Mouse (Mus musculus): ENCODE data around the gene Ush2a. TPM values are rescaled to one million over a fixed set of nuclear protein-coding genes. Genes with fewer than 3 reads are reported as not detected.

The Ush2a gene
- polyA plus RNA-seq, 1 experiment from 2014 or later = 0.13 TPM

DNA sequence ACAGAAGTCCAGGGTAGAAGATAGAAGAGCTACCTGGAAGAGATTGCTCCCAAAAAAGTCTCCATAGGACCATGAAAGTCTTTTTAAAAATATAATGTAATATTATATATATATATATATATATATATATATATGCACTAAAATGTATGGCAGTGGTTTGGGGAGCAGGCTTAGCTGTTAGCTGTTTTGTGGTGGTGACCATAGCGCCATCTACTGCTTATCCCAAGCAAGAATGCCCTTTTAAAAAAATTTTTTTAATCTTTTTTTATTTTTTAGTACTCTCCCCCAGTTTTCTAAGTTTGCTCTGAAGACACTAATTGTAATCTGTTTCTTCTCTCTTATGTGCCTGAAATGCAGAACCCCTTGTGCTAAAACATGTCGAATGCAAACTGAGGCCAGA is 543.2 kb downstream of the Ush2a start:
- H3K27ac ChIP-seq = no peak overlapping the region
- no peaks in the 10 kb centered on the region for H3K9me3 ChIP-seq
- no peaks in the 10 kb centered on the region for H3K27me3 ChIP-seq
- no peak for ATAC-seq (ENCODE audit: insufficient number of reproducible peaks, insufficient read depth, low FRiP score, low TSS enrichment, low read depth)
- no peaks in the 10 kb centered on the region for H3K4me1 ChIP-seq
- H3K4me2 ChIP-seq = no peak overlapping the region
- H3K36me3 ChIP-seq = no peaks in the 10 kb centered on the region
- H3K4me3 ChIP-seq = no peak overlapping the region
- 31% methylated on average over 2 of the region's 2 CpGs for WGBS
- no peak overlapping the region for H3K9ac ChIP-seq

DNA sequence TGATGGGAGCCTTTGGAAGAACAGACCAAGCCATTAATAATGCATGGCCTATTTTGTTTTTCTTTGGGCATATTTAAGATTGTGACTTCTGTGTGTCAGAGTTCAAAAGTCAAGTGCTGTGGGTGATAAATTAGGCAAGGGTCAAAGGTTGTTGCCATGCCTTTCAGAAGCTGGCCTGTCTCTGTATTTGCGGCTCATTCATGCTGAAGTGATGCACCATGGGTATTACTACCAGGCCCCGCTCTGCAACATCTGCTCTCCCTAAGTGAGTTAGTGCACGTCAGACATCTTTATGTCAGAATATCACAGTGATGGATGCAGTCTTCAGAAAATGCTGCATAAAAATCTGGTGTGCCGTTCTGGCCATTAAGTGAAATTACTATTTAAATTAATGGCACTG is 544.0 kb downstream of the Ush2a start:
- Histone ChIP-seq H3K4me3 (no peak overlapping the region), H3K4me1 (no peaks in the 10 kb centered on the region)

DNA sequence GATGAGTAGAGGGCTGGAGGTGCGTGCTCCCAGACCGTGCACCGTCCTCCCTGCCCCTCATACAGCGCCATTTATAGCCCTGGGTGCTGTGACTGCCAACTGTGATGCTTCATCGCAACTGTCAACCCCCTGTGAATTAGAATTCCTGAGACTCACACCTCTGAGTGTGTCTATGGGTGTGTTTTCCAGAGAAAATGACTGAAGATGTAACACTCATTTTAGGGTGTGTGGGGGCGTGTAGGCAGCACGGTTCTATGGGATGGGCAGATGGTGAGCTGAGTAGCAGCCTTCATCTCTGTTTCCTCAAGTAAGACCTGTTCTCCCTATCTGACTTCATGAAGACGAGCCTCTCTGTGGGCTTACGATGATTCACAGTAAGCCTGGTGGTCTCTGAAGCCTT is 548.8 kb downstream of the Ush2a start:
- Histone ChIP-seq H3K4me3 (no peak overlapping the region), H3K9me3 (no peaks in the 10 kb centered on the region), H3K27ac (no peak overlapping the region), H3K27me3 (no peaks in the 10 kb centered on the region), H3K4me2 (no peak overlapping the region), H3K36me3 (no peaks in the 10 kb centered on the region), H3K9ac (no peak overlapping the region), H3K4me1 (peaks cover 4% of the 10 kb centered on the region)
- WGBS = 83% methylated on average over 9 of the region's 9 CpGs
- no peak for ATAC-seq (ENCODE audit: insufficient number of reproducible peaks, insufficient read depth, low FRiP score, low TSS enrichment, low read depth)

More for the DNA sequence above, 544.0 kb downstream of the Ush2a start:
- Histone ChIP-seq H3K4me2 (no peak overlapping the region), H3K27me3 (no peaks in the 10 kb centered on the region), H3K27ac (no peak overlapping the region), H3K9me3 (no peaks in the 10 kb centered on the region), H3K36me3 (no peaks in the 10 kb centered on the region), H3K9ac (no peak overlapping the region)
- no peak for ATAC-seq (ENCODE audit: insufficient number of reproducible peaks, insufficient read depth, low FRiP score, low TSS enrichment, low read depth)
- 38% methylated on average over 4 of the region's 4 CpGs for WGBS

DNA sequence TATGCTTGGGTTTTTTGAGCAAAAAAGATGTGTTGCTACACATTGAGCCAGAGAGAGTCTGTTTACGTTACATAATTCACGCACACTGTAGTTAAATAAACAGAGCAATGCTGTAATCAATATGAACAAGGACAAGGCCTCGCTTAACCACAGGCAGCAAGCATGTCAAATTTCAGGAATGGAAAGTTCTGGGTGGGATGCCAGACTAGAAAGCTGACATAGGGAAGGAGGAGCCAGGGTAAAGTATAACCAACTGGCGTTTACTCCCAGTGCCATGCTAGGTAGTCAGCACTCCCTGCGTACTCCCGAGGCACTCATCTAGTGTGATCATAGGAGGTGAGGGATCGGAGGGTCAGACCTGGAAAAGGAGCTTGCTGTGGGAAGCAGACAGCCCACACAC is 553.2 kb downstream of the Ush2a start:
- Histone ChIP-seq H3K27me3 (no peaks in the 10 kb centered on the region), H3K9me3 (no peaks in the 10 kb centered on the region), H3K4me1 (peaks cover 4% of the 10 kb centered on the region), H3K9ac (no peak overlapping the region), H3K36me3 (no peaks in the 10 kb centered on the region), H3K27ac (peak overlapping the region; percentile 75; the same call in 1 of the 2 replicates), H3K4me3 (no peak overlapping the region), H3K4me2 (no peak overlapping the region)
- ATAC-seq (ENCODE audit: insufficient number of reproducible peaks, insufficient read depth, low FRiP score, low TSS enrichment, low read depth) = peak; percentile 32; the same call in 1 of the 2 replicates
- 43% methylated on average over 7 of the region's 7 CpGs for WGBS

DNA sequence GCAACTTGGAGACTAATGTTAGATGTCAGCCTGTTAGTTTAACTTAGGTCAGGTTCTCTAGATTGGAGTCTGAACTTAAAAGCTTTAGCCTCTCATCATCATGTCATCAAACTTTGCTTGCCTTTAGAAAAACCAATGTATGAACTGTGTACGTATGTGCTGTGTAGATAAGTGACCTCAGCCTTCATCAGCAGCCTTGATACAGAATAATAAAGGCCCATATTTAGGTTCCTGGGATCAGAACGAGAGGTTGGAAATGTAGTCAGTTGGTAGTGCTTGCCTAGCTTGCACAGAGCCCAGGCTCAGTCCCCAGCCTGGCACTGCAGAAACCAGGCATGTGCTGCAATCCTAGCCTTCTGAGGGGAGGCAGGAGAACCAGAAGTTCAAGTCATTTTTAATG is 562.4 kb downstream of the Ush2a start:
- WGBS = 89% methylated on average over 2 of the region's 2 CpGs
- H3K9ac ChIP-seq = no peak overlapping the region

GRCm38 (mm10) chr1:188824878-188825532 is 563.2 kb downstream of the Ush2a start:
- no peak overlapping the region for H3K27ac ChIP-seq
- no peak overlapping the region for H3K4me2 ChIP-seq
- no peaks in the 10 kb centered on the region for H3K36me3 ChIP-seq
- H3K9me3 ChIP-seq = no peaks in the 10 kb centered on the region
- no peak overlapping the region for H3K9ac ChIP-seq
- no peaks in the 10 kb centered on the region for H3K27me3 ChIP-seq
- 74% methylated on average over 8 of the region's 8 CpGs for WGBS
- H3K4me1 ChIP-seq = peaks cover 3% of the 10 kb centered on the region
- ATAC-seq (ENCODE audit: insufficient number of reproducible peaks, insufficient read depth, low FRiP score, low TSS enrichment, low read depth) = no peak
- no peak overlapping the region for H3K4me3 ChIP-seq

More for the DNA sequence above, 562.4 kb downstream of the Ush2a start:
- Histone ChIP-seq H3K36me3 (no peaks in the 10 kb centered on the region), H3K4me3 (no peak overlapping the region), H3K4me1 (no peaks in the 10 kb centered on the region), H3K4me2 (no peak overlapping the region), H3K9me3 (no peaks in the 10 kb centered on the region), H3K27me3 (no peaks in the 10 kb centered on the region), H3K27ac (no peak overlapping the region)
- no peak for ATAC-seq (ENCODE audit: insufficient number of reproducible peaks, insufficient read depth, low FRiP score, low TSS enrichment, low read depth)

DNA sequence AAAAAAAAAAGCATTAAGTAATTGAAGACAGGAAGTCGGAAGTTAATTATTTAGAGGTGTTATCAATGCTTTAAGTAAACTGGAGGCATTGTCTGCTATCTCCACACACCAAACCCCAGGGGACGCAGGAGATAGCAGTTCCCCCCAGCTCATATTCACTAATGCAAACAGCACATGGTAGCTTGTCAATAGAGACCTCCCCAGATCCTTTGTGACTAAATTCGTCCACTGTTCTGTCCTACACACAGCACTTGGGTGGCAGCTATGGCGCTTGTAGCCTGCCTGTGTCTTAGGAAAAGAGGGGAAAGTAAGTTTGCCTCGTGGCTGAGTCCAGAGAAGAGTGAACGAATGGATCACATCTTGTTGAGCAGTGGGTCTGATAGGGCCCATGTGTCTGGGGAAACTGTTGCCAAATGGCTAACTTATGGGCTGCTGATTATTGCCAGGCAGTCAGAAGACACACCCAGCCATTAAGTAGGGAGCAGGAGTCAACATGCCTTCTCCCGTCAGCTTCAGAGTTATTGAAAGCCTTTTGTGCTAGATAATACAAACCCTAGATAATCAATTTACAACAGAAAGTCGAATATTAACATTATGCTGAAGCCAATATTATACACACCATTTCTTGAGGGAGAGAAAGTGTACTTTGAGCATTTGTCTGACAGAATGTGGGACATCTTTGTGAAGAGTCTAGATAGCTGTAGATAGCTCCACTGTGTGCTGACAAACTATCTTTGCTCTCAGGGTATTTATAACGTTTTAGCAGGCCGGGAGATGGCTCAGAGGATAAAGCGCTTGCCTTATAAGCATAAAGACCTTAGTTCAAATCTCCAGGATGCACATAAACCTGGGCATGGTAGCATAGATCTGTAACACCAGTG is 568.9 kb downstream of the Ush2a start:
- ATAC-seq (ENCODE audit: insufficient number of reproducible peaks, insufficient read depth, low FRiP score, low TSS enrichment, low read depth) = no peak
- peaks cover 13% of the 10 kb centered on the region for H3K4me1 ChIP-seq
- H3K9me3 ChIP-seq = no peaks in the 10 kb centered on the region
- H3K27me3 ChIP-seq = no peaks in the 10 kb centered on the region
- no peak overlapping the region for H3K9ac ChIP-seq
- no peaks in the 10 kb centered on the region for H3K36me3 ChIP-seq
- H3K27ac ChIP-seq = no peak overlapping the region
- no peak overlapping the region for H3K4me2 ChIP-seq
- WGBS = 42% methylated on average over 11 of the region's 11 CpGs
- no peak overlapping the region for H3K4me3 ChIP-seq

DNA sequence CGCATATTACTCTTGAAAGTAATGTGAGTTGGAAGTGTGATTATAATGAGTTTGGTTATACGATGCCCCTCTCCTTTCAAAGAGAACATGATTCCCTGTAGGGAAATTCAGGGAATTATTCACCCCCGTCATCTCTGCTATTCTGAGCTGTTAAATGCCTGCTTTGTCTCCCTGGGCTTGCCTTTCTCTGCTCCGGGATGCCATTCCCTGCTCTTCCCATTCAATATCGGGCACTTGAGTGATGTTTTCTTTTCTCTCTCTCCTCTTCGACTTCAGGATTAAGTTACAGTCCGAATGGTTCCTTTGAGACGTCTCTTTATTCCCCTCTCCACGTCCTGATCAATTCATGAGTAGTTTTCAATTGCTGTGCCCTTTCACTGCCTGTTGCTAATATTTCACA is 572.1 kb downstream of the Ush2a start:
- H3K27ac ChIP-seq = no peak overlapping the region
- no peaks in the 10 kb centered on the region for H3K27me3 ChIP-seq
- ATAC-seq (ENCODE audit: insufficient number of reproducible peaks, insufficient read depth, low FRiP score, low TSS enrichment, low read depth) = no peak
- H3K36me3 ChIP-seq = no peaks in the 10 kb centered on the region
- no peak overlapping the region for H3K9ac ChIP-seq
- WGBS = 12% methylated on average over 9 of the region's 9 CpGs
- H3K4me3 ChIP-seq = no peak overlapping the region
- 0 out of 2 replicates have a peak overlapping the region, but pooled peaks have one; percentile 7 for H3K4me2 ChIP-seq
- H3K4me1 ChIP-seq = peaks cover 13% of the 10 kb centered on the region
- no peaks in the 10 kb centered on the region for H3K9me3 ChIP-seq

DNA sequence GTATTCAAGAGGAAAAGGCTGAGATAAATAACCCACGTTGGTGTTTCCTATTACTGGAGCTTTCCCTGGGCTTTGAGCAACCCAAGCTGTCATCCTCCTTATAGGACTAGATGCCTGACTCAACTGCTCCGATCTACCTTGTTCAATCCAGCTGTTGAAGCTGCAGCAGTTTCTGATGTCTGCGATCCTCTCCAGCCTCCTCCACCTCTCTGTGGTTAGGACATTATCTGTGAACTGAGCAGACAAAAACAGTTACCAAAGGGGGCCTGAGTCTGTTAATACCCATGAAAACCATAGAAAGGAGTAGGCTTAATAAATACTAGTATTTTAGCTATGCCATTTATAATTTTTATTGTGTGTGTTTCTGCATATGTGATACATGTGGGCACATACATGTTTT is 572.9 kb downstream of the Ush2a start:
- Histone ChIP-seq H3K9me3 (no peaks in the 10 kb centered on the region), H3K36me3 (no peaks in the 10 kb centered on the region), H3K27me3 (no peaks in the 10 kb centered on the region), H3K4me1 (peaks cover 12% of the 10 kb centered on the region), H3K27ac (no peak overlapping the region), H3K4me3 (no peak overlapping the region), H3K9ac (no peak overlapping the region), H3K4me2 (no peak overlapping the region)
- WGBS = 69% methylated on average over 3 of the region's 3 CpGs
- ATAC-seq (ENCODE audit: insufficient number of reproducible peaks, insufficient read depth, low FRiP score, low TSS enrichment, low read depth) = no peak

DNA sequence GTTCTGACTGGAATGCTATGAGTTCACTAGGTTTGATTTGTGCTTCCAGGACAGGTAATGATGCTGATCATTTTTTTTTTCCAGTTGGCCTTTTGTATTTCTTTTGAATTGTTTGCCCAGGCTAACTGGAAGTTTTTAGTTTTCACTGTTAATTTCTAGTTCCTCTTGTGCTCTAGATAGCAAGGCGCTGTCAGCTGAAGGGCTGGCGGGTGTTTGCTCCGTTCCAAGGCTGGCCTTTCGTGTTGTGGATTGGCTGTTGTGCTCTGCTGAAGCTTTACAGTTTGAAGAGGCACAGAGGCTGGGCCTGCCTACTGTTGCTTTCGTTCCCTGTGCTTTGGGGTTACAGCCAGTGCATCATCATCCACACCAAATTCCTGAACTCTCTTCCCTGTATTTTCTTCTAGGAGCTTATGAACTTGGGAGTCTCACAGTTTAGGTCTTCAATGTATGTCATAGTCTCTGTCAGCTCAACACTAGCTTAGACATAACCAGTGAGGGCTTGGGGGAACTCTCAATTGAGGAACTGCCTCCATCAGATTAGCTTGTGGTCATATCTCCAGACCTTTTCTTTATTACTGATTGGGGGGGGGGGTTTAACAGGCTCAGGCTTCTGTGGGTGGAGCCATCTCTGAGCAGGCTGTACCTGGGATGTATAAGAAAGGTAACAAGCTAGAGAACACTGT is 575.9 kb downstream of the Ush2a start:
- H3K4me1 ChIP-seq = peaks cover 3% of the 10 kb centered on the region; the same call in 1 of the 2 replicates
- H3K27me3 ChIP-seq = no peaks in the 10 kb centered on the region
- 93% methylated on average over 5 of the region's 5 CpGs for WGBS
- H3K27ac ChIP-seq = no peak overlapping the region
- no peak overlapping the region for H3K4me3 ChIP-seq
- H3K4me2 ChIP-seq = no peak overlapping the region
- no peak overlapping the region for H3K9ac ChIP-seq
- no peaks in the 10 kb centered on the region for H3K9me3 ChIP-seq
- no peaks in the 10 kb centered on the region for H3K36me3 ChIP-seq
- no peak for ATAC-seq (ENCODE audit: insufficient number of reproducible peaks, insufficient read depth, low FRiP score, low TSS enrichment, low read depth)

DNA sequence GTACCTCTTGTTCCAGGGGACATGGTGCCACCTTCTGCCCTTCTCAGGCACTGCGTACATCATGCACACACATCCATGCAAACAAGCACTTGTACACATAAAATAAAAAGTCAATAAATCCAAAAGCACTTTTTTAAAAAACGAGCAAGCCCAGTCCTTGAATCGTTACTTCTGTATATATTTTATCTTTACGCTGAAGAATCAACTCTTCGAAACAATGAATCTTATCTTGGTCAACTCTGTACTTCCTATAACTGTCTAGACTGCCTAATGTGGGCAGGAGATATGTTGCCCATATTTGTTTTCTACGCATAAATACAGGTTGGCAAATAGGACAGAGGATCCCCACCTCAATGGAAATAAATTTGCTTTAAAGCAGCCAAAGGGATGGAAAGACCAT is 585.4 kb downstream of the Ush2a start:
- Histone ChIP-seq H3K4me2 (no peak overlapping the region), H3K4me1 (no peaks in the 10 kb centered on the region), H3K27ac (no peak overlapping the region), H3K9ac (no peak overlapping the region), H3K27me3 (no peaks in the 10 kb centered on the region), H3K9me3 (no peaks in the 10 kb centered on the region), H3K4me3 (no peak overlapping the region), H3K36me3 (no peaks in the 10 kb centered on the region)
- 93% methylated on average over 6 of the region's 6 CpGs for WGBS
- ATAC-seq (ENCODE audit: insufficient number of reproducible peaks, insufficient read depth, low FRiP score, low TSS enrichment, low read depth) = no peak
